Mouse (Mus musculus) limb, embryonic 14.5 days (tissue): ENCODE data around the gene Hnrnpa3. TPM values are rescaled to one million over a fixed set of nuclear protein-coding genes. Genes with fewer than 3 reads are reported as not detected.

Source experiments
- ATAC-seq: fragments of 200-750 bp; cut with Nextera tagmentation; 2 replicates; pipeline ENCODE4 v1.8.0; 2017; ENCODE audit warnings: low read depth, moderate number of reproducible peaks, moderate TSS enrichment; ENCODE audit not compliant: low FRiP score
- DNase-seq: peaks from one replicate; pipeline ENCODE4 v3.0.0-alpha.2; 2015; ENCODE audit warnings: low spot score
- H3K27ac ChIP-seq: fragments of 300-500 bp; sonication (generic); replicated peaks from 2 replicates; pipeline ENCODE4 v1.5.1; 2014; ENCODE audit warnings: low read depth, mild to moderate bottlenecking, low read length, moderate library complexity, mixed read lengths
- H3K27me3 ChIP-seq: fragments of 300-500 bp; sonication (generic); 2 replicates; pipeline ENCODE4 v1.6.1; 2014; ENCODE audit warnings: low read length, mixed read lengths; ENCODE audit not compliant: control insufficient read depth, insufficient read depth
- H3K36me3 ChIP-seq: fragments of 300-500 bp; sonication (generic); 2 replicates; pipeline ENCODE4 v1.6.1; 2014; ENCODE audit warnings: mild to moderate bottlenecking, low read length, moderate library complexity, mixed read lengths; ENCODE audit not compliant: control insufficient read depth, insufficient read depth
- H3K4me1 ChIP-seq: fragments of 300-500 bp; sonication (generic); 2 replicates; pipeline ENCODE4 v1.6.1; 2014; ENCODE audit warnings: antibody characterized with exemption, low read length, mixed read lengths; ENCODE audit not compliant: control insufficient read depth, insufficient read depth
- H3K4me2 ChIP-seq: fragments of 300-500 bp; sonication (generic); replicated peaks from 2 replicates; pipeline ENCODE4 v1.6.1; 2014; ENCODE audit warnings: low read depth, mild to moderate bottlenecking, low read length, moderate library complexity; ENCODE audit not compliant: severe bottlenecking
- H3K4me3 ChIP-seq: fragments of 300-500 bp; sonication (generic); replicated peaks from 2 replicates; pipeline ENCODE4 v1.5.1; 2014; ENCODE audit warnings: low read length
- H3K9ac ChIP-seq: fragments of 300-500 bp; sonication (generic); 2 replicates; pipeline ENCODE4 v1.6.1; 2014; ENCODE audit warnings: mild to moderate bottlenecking, low read depth, low read length, moderate library complexity; ENCODE audit not compliant: severe bottlenecking
- H3K9me3 ChIP-seq: fragments of 300-500 bp; sonication (generic); 2 replicates; pipeline ENCODE4 v1.6.1; 2016; ENCODE audit warnings: low read length; ENCODE audit not compliant: control insufficient read depth
- POLR2A ChIP-seq: fragments of 200-500 bp; IDR thresholded peaks from 2 replicates; pipeline ENCODE4 v1.8.0; 2012; ENCODE audit warnings: inconsistent platforms, mild to moderate bottlenecking, moderate library complexity, borderline replicate concordance; ENCODE audit not compliant: insufficient read depth, insufficient read length; ENCODE audit errors: extremely low read depth
- WGBS: fragments of 180-500 bp; shearing (Covaris S2); extraction: QIAGEN DNeasy Blood & Tissue Kit; methylation state at CpG from one replicate; pipeline ENCODE4 v1.1.7; 2014; 5-methylcytosine and 5-hydroxymethylcytosine counted together
- polyA plus RNA-seq, 2 experiments: library from polyadenylated mRNA; depleted of rRNA in 1 of 2; stranded (reverse) in 1 of 2; unstranded in 1 of 2; fragments of >200 nt; fragmentation: Nextera tagmentation in 1 of 2; extraction: Ambion mirVana in 1 of 2; gene quantifications; 2 replicates each; pipeline versions ENCODE4 v1.2.1 to v1.2.3; 2012 to 2014

The Hnrnpa3 gene
- polyA plus RNA-seq, 2 experiments = 233 to 733 TPM

GRCm38 (mm10) chr2:75698007-75698406 lies 38.9 kb downstream of the Hnrnpa3 start:
- no peak for DNase-seq
- Histone ChIP-seq H3K4me2 (no peak overlapping the region), H3K27me3 (no peaks in the 10 kb centered on the region), H3K9ac (no peak overlapping the region), H3K4me3 (no peak overlapping the region), H3K9me3 (no peaks in the 10 kb centered on the region), H3K4me1 (peaks cover 32% of the 10 kb centered on the region), H3K36me3 (no peaks in the 10 kb centered on the region), H3K27ac (no peak overlapping the region)
- WGBS = 36% methylated on average over 4 of the region's 4 CpGs
- no peak for TF ChIP-seq POLR2A
- ATAC-seq = no peak

- Histone ChIP-seq H3K4me2 (no peak overlapping the region), H3K4me3 (no peak overlapping the region), H3K9ac (no peak overlapping the region), H3K4me1 (peaks cover 30% of the 10 kb centered on the region), H3K9me3 (no peaks in the 10 kb centered on the region), H3K27me3 (no peaks in the 10 kb centered on the region), H3K36me3 (no peaks in the 10 kb centered on the region), H3K27ac (no peak overlapping the region)
- TF ChIP-seq POLR2A = no peak
- DNase-seq (no peak), ATAC-seq (no peak)
- 63% methylated on average over 3 of the region's 3 CpGs for WGBS
Observed at GRCm38 (mm10) chr2:75698874-75699273, 39.8 kb downstream of the Hnrnpa3 start.

- Histone ChIP-seq H3K9ac (no peak overlapping the region), H3K9me3 (no peaks in the 10 kb centered on the region), H3K4me2 (no peak overlapping the region), H3K4me3 (no peak overlapping the region), H3K27me3 (no peaks in the 10 kb centered on the region), H3K4me1 (peaks cover 32% of the 10 kb centered on the region), H3K27ac (no peak overlapping the region), H3K36me3 (no peaks in the 10 kb centered on the region)
- ATAC-seq (no peak), DNase-seq (no peak)
- 88% methylated on average over 3 of the region's 3 CpGs for WGBS
- no peak for TF ChIP-seq POLR2A
Observed at GRCm38 (mm10) chr2:75700543-75700942, 41.5 kb downstream of the Hnrnpa3 start.

GRCm38 (mm10) chr2:75701207-75701606 lies 42.1 kb downstream of the Hnrnpa3 start:
- DNase-seq = no peak
- Histone ChIP-seq H3K9me3 (no peaks in the 10 kb centered on the region), H3K4me2 (0 out of 2 replicates have a peak overlapping the region, but pooled peaks have one; percentile 5), H3K4me3 (no peak overlapping the region), H3K36me3 (no peaks in the 10 kb centered on the region), H3K4me1 (peaks cover 26% of the 10 kb centered on the region), H3K27ac (no peak overlapping the region), H3K27me3 (no peaks in the 10 kb centered on the region), H3K9ac (no peak overlapping the region)
- WGBS = 55% methylated on average over 3 of the region's 3 CpGs
- no peak for TF ChIP-seq POLR2A
- no peak for ATAC-seq

- Histone ChIP-seq H3K4me2 (peak overlapping the region; percentile 78), H3K4me3 (peak overlapping the region; percentile 83), H3K9me3 (no peaks in the 10 kb centered on the region), H3K36me3 (no peaks in the 10 kb centered on the region), H3K4me1 (peaks cover 26% of the 10 kb centered on the region), H3K27me3 (no peaks in the 10 kb centered on the region), H3K27ac (no peak overlapping the region; the same call in 1 of the 2 replicates), H3K9ac (no peak overlapping the region)
- DNase-seq (no peak), ATAC-seq (no peak)
- TF ChIP-seq POLR2A = no peak
- WGBS = 80% methylated on average over 9 of the region's 9 CpGs
Observed at GRCm38 (mm10) chr2:75701822-75702587, 42.9 kb downstream of the Hnrnpa3 start.
